Mouse (Mus musculus) subcutaneous adipose tissue, adult 2 months (tissue): ENCODE data around the gene B3gnt7. TPM values are rescaled to one million over a fixed set of nuclear protein-coding genes. Genes with fewer than 3 reads are reported as not detected.

ENCODE experiments used
- polyA plus RNA-seq: library from polyadenylated mRNA; depleted of rRNA; stranded (reverse); fragments of >200 nt; gene quantifications from 2 replicates; pipeline ENCODE4 v1.2.3, GENCODE M21; 2012; ENCODE audit warnings: low replicate concordance; rRNA removed

The B3gnt7 gene
- 0.44 and 5.8 TPM in 2 replicates for polyA plus RNA-seq

GRCm38 (mm10) chr1:86302532-86302931 lies at the start of gene B3gnt7:
B3gnt7 (plus strand) TSS chr1:86302832.

Other genes with a start within 250 kb of the B3gnt7 start
- gene Psmd1, start 238.4 kb upstream of the B3gnt7 start, polyA plus RNA-seq, result 88.2 and 95.5 TPM in 2 replicates
- gene Htr2b, start 190.9 kb upstream of the B3gnt7 start, polyA plus RNA-seq, result 1.8 TPM in 1 of 2 replicates, not detected in the other
- not detected in 2 replicates for gene Gm21972, start 169.2 kb upstream of the B3gnt7 start, polyA plus RNA-seq
- 4.2 and 9.8 TPM in 2 replicates for gene Armc9, start 148.1 kb upstream of the B3gnt7 start, polyA plus RNA-seq
- 2.1 and 13.0 TPM in 2 replicates for gene Ncl, start 56.6 kb downstream of the B3gnt7 start, polyA plus RNA-seq
- 0.13 and 0.71 TPM in 2 replicates for gene Nmur1, start 123.4 kb downstream of the B3gnt7 start, polyA plus RNA-seq
- not detected in 2 replicates for gene Tex44, start 123.5 kb downstream of the B3gnt7 start, polyA plus RNA-seq
- gene Ptma, start 223.9 kb downstream of the B3gnt7 start, polyA plus RNA-seq, result 239 and 1,101 TPM in 2 replicates